Mouse (Mus musculus): ENCODE results near the gene Cryzl2. TPM values are rescaled to one million over a fixed set of nuclear protein-coding genes. Genes with fewer than 3 reads are reported as not detected.

Cryzl2 gene
- polyA plus RNA-seq, 1 experiment from 2014 or later: 14.8 TPM

- Histone ChIP-seq H3K9ac (replicated peaks; ENCODE audit: low read depth, low read length) (no peak overlapping the region), H3K27ac (ENCODE audit: low read length) (no peak overlapping the region), H3K4me2 (replicated peaks; ENCODE audit: low read depth, low read length) (no peak overlapping the region), H3K4me3 (ENCODE audit: low read depth, low read length) (no peak overlapping the region), H3K4me1 (ENCODE audit: control insufficient read depth, insufficient read depth, low read length) (peaks cover 3% of the 10 kb centered on the region; the same call in 1 of the 2 replicates), H3K9me3 (ENCODE audit: control insufficient read depth, low read depth, low read length) (no peaks in the 10 kb centered on the region), H3K27me3 (ENCODE audit: control insufficient read depth, insufficient read depth, low read length) (no peaks in the 10 kb centered on the region), H3K36me3 (ENCODE audit: control insufficient read depth, insufficient read depth, low read length) (no peaks in the 10 kb centered on the region)
- WGBS: 68% methylated on average over 7 of the region's 7 CpGs
- ATAC-seq (ENCODE audit: insufficient number of reproducible peaks, insufficient read depth, low FRiP score, low read depth): no peak
Measured at GRCm38 (mm10) chr1:157446325-157446724, 12.1 kb upstream of the Cryzl2 start.

- no peak for ATAC-seq (ENCODE audit: insufficient number of reproducible peaks, insufficient read depth, low FRiP score, low read depth)
- no peak overlapping the region for H3K4me2 ChIP-seq (replicated peaks; ENCODE audit: low read depth, low read length)
- H3K27me3 ChIP-seq (ENCODE audit: control insufficient read depth, insufficient read depth, low read length): no peaks in the 10 kb centered on the region
- H3K4me1 ChIP-seq (ENCODE audit: control insufficient read depth, insufficient read depth, low read length): peaks cover 3% of the 10 kb centered on the region; the same call in 1 of the 2 replicates
- no peak overlapping the region for H3K9ac ChIP-seq (replicated peaks; ENCODE audit: low read depth, low read length)
- WGBS: 63% methylated on average over 4 of the region's 4 CpGs
- no peaks in the 10 kb centered on the region for H3K9me3 ChIP-seq (ENCODE audit: control insufficient read depth, low read depth, low read length)
- H3K4me3 ChIP-seq (ENCODE audit: low read depth, low read length): no peak overlapping the region
- no peaks in the 10 kb centered on the region for H3K36me3 ChIP-seq (ENCODE audit: control insufficient read depth, insufficient read depth, low read length)
- no peak overlapping the region for H3K27ac ChIP-seq (ENCODE audit: low read length)
Measured at GRCm38 (mm10) chr1:157447142-157447541, 11.2 kb upstream of the Cryzl2 start.

- no peaks in the 10 kb centered on the region for H3K27me3 ChIP-seq (ENCODE audit: control insufficient read depth, insufficient read depth, low read length)
- no peaks in the 10 kb centered on the region for H3K36me3 ChIP-seq (ENCODE audit: control insufficient read depth, insufficient read depth, low read length)
- no peak overlapping the region for H3K4me2 ChIP-seq (replicated peaks; ENCODE audit: low read depth, low read length)
- no peak overlapping the region for H3K9ac ChIP-seq (replicated peaks; ENCODE audit: low read depth, low read length)
- no peaks in the 10 kb centered on the region for H3K9me3 ChIP-seq (ENCODE audit: control insufficient read depth, low read depth, low read length)
- H3K4me1 ChIP-seq (ENCODE audit: control insufficient read depth, insufficient read depth, low read length): peaks cover 3% of the 10 kb centered on the region; the same call in 1 of the 2 replicates
- no peak overlapping the region for H3K4me3 ChIP-seq (ENCODE audit: low read depth, low read length)
- no peak overlapping the region for H3K27ac ChIP-seq (ENCODE audit: low read length)
- no peak for ATAC-seq (ENCODE audit: insufficient number of reproducible peaks, insufficient read depth, low FRiP score, low read depth)
- 29% methylated on average over 7 of the region's 7 CpGs for WGBS
Measured at GRCm38 (mm10) chr1:157448164-157448804, 10.1 kb upstream of the Cryzl2 start.

- H3K27me3 ChIP-seq (ENCODE audit: control insufficient read depth, insufficient read depth, low read length): no peaks in the 10 kb centered on the region
- no peaks in the 10 kb centered on the region for H3K4me1 ChIP-seq (ENCODE audit: control insufficient read depth, insufficient read depth, low read length)
- no peaks in the 10 kb centered on the region for H3K36me3 ChIP-seq (ENCODE audit: control insufficient read depth, insufficient read depth, low read length)
- WGBS: 61% methylated on average over 5 of the region's 5 CpGs
- H3K9ac ChIP-seq (replicated peaks; ENCODE audit: low read depth, low read length): no peak overlapping the region
- H3K4me3 ChIP-seq (ENCODE audit: low read depth, low read length): no peak overlapping the region
- ATAC-seq (ENCODE audit: insufficient number of reproducible peaks, insufficient read depth, low FRiP score, low read depth): no peak
- no peak overlapping the region for H3K27ac ChIP-seq (ENCODE audit: low read length)
- H3K9me3 ChIP-seq (ENCODE audit: control insufficient read depth, low read depth, low read length): no peaks in the 10 kb centered on the region
- no peak overlapping the region for H3K4me2 ChIP-seq (replicated peaks; ENCODE audit: low read depth, low read length)
Measured at GRCm38 (mm10) chr1:157448805-157449188, 9.6 kb upstream of the Cryzl2 start.

- H3K4me1 ChIP-seq (ENCODE audit: control insufficient read depth, insufficient read depth, low read length): no peaks in the 10 kb centered on the region
- ATAC-seq (ENCODE audit: insufficient number of reproducible peaks, insufficient read depth, low FRiP score, low read depth): peak; percentile 24; the same call in 1 of the 2 replicates
- H3K9me3 ChIP-seq (ENCODE audit: control insufficient read depth, low read depth, low read length): no peaks in the 10 kb centered on the region
- WGBS: 10% methylated on average over 10 of the region's 10 CpGs
- no peak overlapping the region for H3K27ac ChIP-seq (ENCODE audit: low read length)
- no peak overlapping the region for H3K9ac ChIP-seq (replicated peaks; ENCODE audit: low read depth, low read length)
- H3K36me3 ChIP-seq (ENCODE audit: control insufficient read depth, insufficient read depth, low read length): no peaks in the 10 kb centered on the region
- H3K4me3 ChIP-seq (ENCODE audit: low read depth, low read length): peak overlapping the region; percentile 16
- H3K4me2 ChIP-seq (replicated peaks; ENCODE audit: low read depth, low read length): peak overlapping the region; percentile 41
- no peaks in the 10 kb centered on the region for H3K27me3 ChIP-seq (ENCODE audit: control insufficient read depth, insufficient read depth, low read length)
Measured at GRCm38 (mm10) chr1:157449532-157449931, 8.8 kb upstream of the Cryzl2 start.

GRCm38 (mm10) chr1:157449981-157450636 is 8.3 kb upstream of the Cryzl2 start:
- Histone ChIP-seq H3K27me3 (ENCODE audit: control insufficient read depth, insufficient read depth, low read length) (no peaks in the 10 kb centered on the region), H3K4me3 (ENCODE audit: low read depth, low read length) (peak overlapping the region; percentile 16), H3K36me3 (ENCODE audit: control insufficient read depth, insufficient read depth, low read length) (no peaks in the 10 kb centered on the region), H3K4me2 (replicated peaks; ENCODE audit: low read depth, low read length) (peak overlapping the region; percentile 41), H3K4me1 (ENCODE audit: control insufficient read depth, insufficient read depth, low read length) (no peaks in the 10 kb centered on the region), H3K27ac (ENCODE audit: low read length) (no peak overlapping the region), H3K9me3 (ENCODE audit: control insufficient read depth, low read depth, low read length) (no peaks in the 10 kb centered on the region), H3K9ac (replicated peaks; ENCODE audit: low read depth, low read length) (no peak overlapping the region)
- peak; percentile 67; the same call in 1 of the 2 replicates for ATAC-seq (ENCODE audit: insufficient number of reproducible peaks, insufficient read depth, low FRiP score, low read depth)
- 7% methylated on average over 21 of the region's 21 CpGs for WGBS

GRCm38 (mm10) chr1:157452284-157452683 is 6.1 kb upstream of the Cryzl2 start:
- H3K9ac ChIP-seq (replicated peaks; ENCODE audit: low read depth, low read length): no peak overlapping the region
- H3K4me1 ChIP-seq (ENCODE audit: control insufficient read depth, insufficient read depth, low read length): no peaks in the 10 kb centered on the region
- no peaks in the 10 kb centered on the region for H3K9me3 ChIP-seq (ENCODE audit: control insufficient read depth, low read depth, low read length)
- H3K27me3 ChIP-seq (ENCODE audit: control insufficient read depth, insufficient read depth, low read length): no peaks in the 10 kb centered on the region
- H3K4me3 ChIP-seq (ENCODE audit: low read depth, low read length): no peak overlapping the region
- no peak overlapping the region for H3K27ac ChIP-seq (ENCODE audit: low read length)
- H3K36me3 ChIP-seq (ENCODE audit: control insufficient read depth, insufficient read depth, low read length): no peaks in the 10 kb centered on the region
- WGBS: 87% methylated on average over 3 of the region's 3 CpGs
- no peak overlapping the region for H3K4me2 ChIP-seq (replicated peaks; ENCODE audit: low read depth, low read length)
- ATAC-seq (ENCODE audit: insufficient number of reproducible peaks, insufficient read depth, low FRiP score, low read depth): no peak

- H3K27me3 ChIP-seq (ENCODE audit: control insufficient read depth, insufficient read depth, low read length): no peaks in the 10 kb centered on the region
- H3K9me3 ChIP-seq (ENCODE audit: control insufficient read depth, low read depth, low read length): no peaks in the 10 kb centered on the region
- no peaks in the 10 kb centered on the region for H3K4me1 ChIP-seq (ENCODE audit: control insufficient read depth, insufficient read depth, low read length)
- no peak overlapping the region for H3K9ac ChIP-seq (replicated peaks; ENCODE audit: low read depth, low read length)
- no peak overlapping the region for H3K27ac ChIP-seq (ENCODE audit: low read length)
- no peak overlapping the region for H3K4me3 ChIP-seq (ENCODE audit: low read depth, low read length)
- no peak for ATAC-seq (ENCODE audit: insufficient number of reproducible peaks, insufficient read depth, low FRiP score, low read depth)
- H3K4me2 ChIP-seq (replicated peaks; ENCODE audit: low read depth, low read length): no peak overlapping the region
- WGBS: 73% methylated on average over 5 of the region's 5 CpGs
- H3K36me3 ChIP-seq (ENCODE audit: control insufficient read depth, insufficient read depth, low read length): no peaks in the 10 kb centered on the region
Measured at GRCm38 (mm10) chr1:157452759-157453549, 5.4 kb upstream of the Cryzl2 start.

Measured in stomach, embryonic 14.5 days (tissue).